Mouse (Mus musculus): ENCODE data around the gene Phf19. TPM values are rescaled to one million over a fixed set of nuclear protein-coding genes. Genes with fewer than 3 reads are reported as not detected.

Gene Phf19
- polyA plus RNA-seq, 1 experiment = 0.66 TPM

GRCm38 (mm10) chr2:34960466-34960865 lies 46.6 kb upstream of the Phf19 start:
- no peak for DNase-seq
- no peak for TF ChIP-seq POLR2A (IDR thresholded peaks at IDR 0.05; ENCODE audit: low read depth, low read length)
- TF ChIP-seq CTCF (conservative IDR thresholded peaks at IDR 0.05; ENCODE audit: insufficient read depth, insufficient read length, low read depth, low read length) = no peak
- no peaks in the 10 kb centered on the region for H3K27me3 ChIP-seq (replicated peaks; ENCODE audit: control insufficient read depth, insufficient read depth, low read length)
- H3K4me1 ChIP-seq (ENCODE audit: control insufficient read depth, insufficient read depth, low read length) = no peaks in the 10 kb centered on the region
- 68% methylated on average over 5 of the region's 5 CpGs for WGBS
- no peak overlapping the region for H3K27ac ChIP-seq (ENCODE audit: insufficient read depth, low read depth, low read length)
- H3K4me3 ChIP-seq (ENCODE audit: insufficient read depth, low read depth, low read length) = no peak overlapping the region
- no peaks in the 10 kb centered on the region for H3K36me3 ChIP-seq (ENCODE audit: control insufficient read depth, insufficient read depth, low read length)

DNA sequence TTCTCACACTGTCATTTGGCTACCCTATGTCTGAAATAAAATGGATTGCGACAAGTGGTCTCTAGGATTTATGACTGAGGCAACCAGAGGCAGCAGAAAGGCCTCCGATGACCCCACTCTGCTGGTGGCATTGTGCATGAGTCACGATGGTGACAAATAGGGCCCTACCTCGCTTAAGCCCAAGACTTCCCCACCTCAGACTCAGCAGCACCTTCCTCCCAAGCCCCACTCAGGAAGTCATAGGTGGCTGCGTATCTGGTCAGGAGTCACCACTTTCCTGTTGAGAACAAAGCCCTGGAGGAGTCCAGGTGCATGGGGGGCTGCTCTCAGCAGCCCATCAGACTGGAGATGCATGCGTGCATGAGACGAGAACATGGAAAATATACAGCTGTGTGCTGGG lies 44.8 kb upstream of the Phf19 start:
- no peaks in the 10 kb centered on the region for H3K36me3 ChIP-seq (ENCODE audit: control insufficient read depth, insufficient read depth, low read length)
- DNase-seq = no peak
- 85% methylated on average over 7 of the region's 7 CpGs for WGBS
- no peak overlapping the region for H3K4me3 ChIP-seq (ENCODE audit: insufficient read depth, low read depth, low read length)
- H3K27ac ChIP-seq (ENCODE audit: insufficient read depth, low read depth, low read length) = no peak overlapping the region
- no peaks in the 10 kb centered on the region for H3K27me3 ChIP-seq (replicated peaks; ENCODE audit: control insufficient read depth, insufficient read depth, low read length)
- H3K4me1 ChIP-seq (ENCODE audit: control insufficient read depth, insufficient read depth, low read length) = no peaks in the 10 kb centered on the region
- no peak for TF ChIP-seq CTCF (conservative IDR thresholded peaks at IDR 0.05; ENCODE audit: insufficient read depth, insufficient read length, low read depth, low read length)
- no peak for TF ChIP-seq POLR2A (IDR thresholded peaks at IDR 0.05; ENCODE audit: low read depth, low read length)

DNA sequence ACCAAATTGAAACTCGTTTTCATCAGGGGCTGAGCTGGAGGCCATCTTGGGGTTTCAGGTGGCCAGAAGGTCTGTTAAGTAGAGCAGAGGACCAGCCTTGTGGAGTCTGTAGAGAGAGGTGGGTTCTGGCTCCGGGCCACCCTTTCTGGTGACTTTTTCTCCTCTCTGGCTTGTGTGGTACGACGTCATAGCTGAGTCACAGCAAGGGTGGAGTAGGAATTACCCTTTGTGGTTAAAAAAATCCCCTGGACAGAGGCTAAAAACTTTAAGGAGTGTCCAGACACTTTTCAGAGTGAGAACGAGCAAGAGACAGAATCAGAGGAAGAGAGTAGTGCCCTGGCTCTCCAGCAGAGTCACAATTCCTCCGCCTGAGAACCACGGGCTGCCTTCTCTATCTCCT lies 44.2 kb upstream of the Phf19 start:
- Histone ChIP-seq H3K36me3 (ENCODE audit: control insufficient read depth, insufficient read depth, low read length) (no peaks in the 10 kb centered on the region), H3K27ac (ENCODE audit: insufficient read depth, low read depth, low read length) (no peak overlapping the region), H3K4me1 (ENCODE audit: control insufficient read depth, insufficient read depth, low read length) (no peaks in the 10 kb centered on the region), H3K4me3 (ENCODE audit: insufficient read depth, low read depth, low read length) (no peak overlapping the region), H3K27me3 (replicated peaks; ENCODE audit: control insufficient read depth, insufficient read depth, low read length) (no peaks in the 10 kb centered on the region)
- no peak for TF ChIP-seq CTCF (conservative IDR thresholded peaks at IDR 0.05; ENCODE audit: insufficient read depth, insufficient read length, low read depth, low read length)
- WGBS = 75% methylated on average over 7 of the region's 7 CpGs
- DNase-seq = no peak

- 76% methylated on average over 1 of the region's 1 CpGs for WGBS
- no peak for DNase-seq
- no peak overlapping the region for H3K27ac ChIP-seq (ENCODE audit: insufficient read depth, low read depth, low read length)
- no peaks in the 10 kb centered on the region for H3K36me3 ChIP-seq (ENCODE audit: control insufficient read depth, insufficient read depth, low read length)
- TF ChIP-seq POLR2A (IDR thresholded peaks at IDR 0.05; ENCODE audit: low read depth, low read length) (no peak), CTCF (conservative IDR thresholded peaks at IDR 0.05; ENCODE audit: insufficient read depth, insufficient read length, low read depth, low read length) (no peak)
- no peaks in the 10 kb centered on the region for H3K27me3 ChIP-seq (replicated peaks; ENCODE audit: control insufficient read depth, insufficient read depth, low read length)
- H3K4me3 ChIP-seq (ENCODE audit: insufficient read depth, low read depth, low read length) = no peak overlapping the region
- H3K4me1 ChIP-seq (ENCODE audit: control insufficient read depth, insufficient read depth, low read length) = no peaks in the 10 kb centered on the region
Observed at GRCm38 (mm10) chr2:34957405-34957804, 43.6 kb upstream of the Phf19 start.

- no peaks in the 10 kb centered on the region for H3K4me1 ChIP-seq (ENCODE audit: control insufficient read depth, insufficient read depth, low read length)
- DNase-seq = no peak
- TF ChIP-seq POLR2A (IDR thresholded peaks at IDR 0.05; ENCODE audit: low read depth, low read length) (no peak), CTCF (conservative IDR thresholded peaks at IDR 0.05; ENCODE audit: insufficient read depth, insufficient read length, low read depth, low read length) (no peak)
- H3K36me3 ChIP-seq (ENCODE audit: control insufficient read depth, insufficient read depth, low read length) = no peaks in the 10 kb centered on the region
- H3K27ac ChIP-seq (ENCODE audit: insufficient read depth, low read depth, low read length) = no peak overlapping the region
- H3K27me3 ChIP-seq (replicated peaks; ENCODE audit: control insufficient read depth, insufficient read depth, low read length) = no peaks in the 10 kb centered on the region
- WGBS = 69% methylated on average over 5 of the region's 5 CpGs
- no peak overlapping the region for H3K4me3 ChIP-seq (ENCODE audit: insufficient read depth, low read depth, low read length)
Observed at GRCm38 (mm10) chr2:34956941-34957340, 43.1 kb upstream of the Phf19 start.

- Histone ChIP-seq H3K27ac (ENCODE audit: insufficient read depth, low read depth, low read length) (no peak overlapping the region), H3K27me3 (replicated peaks; ENCODE audit: control insufficient read depth, insufficient read depth, low read length) (no peaks in the 10 kb centered on the region), H3K4me3 (ENCODE audit: insufficient read depth, low read depth, low read length) (no peak overlapping the region), H3K4me1 (ENCODE audit: control insufficient read depth, insufficient read depth, low read length) (no peaks in the 10 kb centered on the region), H3K36me3 (ENCODE audit: control insufficient read depth, insufficient read depth, low read length) (no peaks in the 10 kb centered on the region)
- DNase-seq = no peak
- TF ChIP-seq CTCF (conservative IDR thresholded peaks at IDR 0.05; ENCODE audit: insufficient read depth, insufficient read length, low read depth, low read length) (no peak), POLR2A (IDR thresholded peaks at IDR 0.05; ENCODE audit: low read depth, low read length) (no peak)
Observed at GRCm38 (mm10) chr2:34954344-34954743, 40.5 kb upstream of the Phf19 start.

GRCm38 (mm10) chr2:34953547-34954116 lies 39.8 kb upstream of the Phf19 start:
- WGBS = 88% methylated on average over 2 of the region's 2 CpGs
- Histone ChIP-seq H3K4me3 (ENCODE audit: insufficient read depth, low read depth, low read length) (no peak overlapping the region), H3K4me1 (ENCODE audit: control insufficient read depth, insufficient read depth, low read length) (no peaks in the 10 kb centered on the region), H3K36me3 (ENCODE audit: control insufficient read depth, insufficient read depth, low read length) (no peaks in the 10 kb centered on the region), H3K27ac (ENCODE audit: insufficient read depth, low read depth, low read length) (no peak overlapping the region), H3K27me3 (replicated peaks; ENCODE audit: control insufficient read depth, insufficient read depth, low read length) (no peaks in the 10 kb centered on the region)
- TF ChIP-seq CTCF (conservative IDR thresholded peaks at IDR 0.05; ENCODE audit: insufficient read depth, insufficient read length, low read depth, low read length) (no peak), POLR2A (IDR thresholded peaks at IDR 0.05; ENCODE audit: low read depth, low read length) (no peak)
- DNase-seq = no peak

All from kidney, adult 2 months (tissue).